9 mouse cellular contexts compared by ENCODE assay signal in genomic region chr7:55911371-55911770, GRCm38 (mm10). TPM values are rescaled to one million over a fixed set of nuclear protein-coding genes. Genes with fewer than 3 reads are reported as not detected.
DNase-seq lines count a peak whose midpoint lies in the region; ATAC-seq and TF ChIP-seq lines count a peak whose summit lies in the region.
"Had no signal": no experiment of that assay in that cellular context is flagged by ENCODE, and none has a peak within 500 bp of the region (broad histone marks: within the 10 kb centered on the region; RNA-seq: fewer than 3 reads in every experiment).

No protein-coding gene starts in this region.

- H3K9ac ChIP-seq in forebrain, embryonic 11.5 days (ENCODE audit: low read length), result no peak overlapping the region

- H3K36me3 ChIP-seq in heart, embryonic 10.5 days, result peaks cover 90% of the 10 kb centered on the region
- H3K36me3 ChIP-seq in small intestine, adult 2 months (ENCODE audit: control insufficient read depth, insufficient read depth, low read length), result peaks cover 45% of the 10 kb centered on the region
- peaks cover 7% of the 10 kb centered on the region; the same call in 1 of the 2 replicates for H3K36me3 ChIP-seq in forebrain, embryonic 11.5 days (ENCODE audit: control insufficient read depth, insufficient read depth, low read length)

- H3K4me3 ChIP-seq in heart, embryonic 10.5 days, result no peak overlapping the region
- H3K4me3 ChIP-seq in small intestine, adult 2 months (ENCODE audit: low read depth, low read length), result no peak overlapping the region
- H3K4me3 ChIP-seq in forebrain, embryonic 11.5 days (ENCODE audit: low read depth, low read length), result no peak overlapping the region
- H3K4me3 ChIP-seq: hindbrain, embryonic 10.5 days had no signal

- H3K27me3 ChIP-seq in heart, embryonic 10.5 days (ENCODE audit: insufficient read depth, poor library complexity, severe bottlenecking), result no peaks in the 10 kb centered on the region
- no peaks in the 10 kb centered on the region for H3K27me3 ChIP-seq in small intestine, adult 2 months (ENCODE audit: control insufficient read depth, insufficient read depth, low read length)
- H3K27me3 ChIP-seq in forebrain, embryonic 11.5 days (ENCODE audit: control insufficient read depth, insufficient read depth, low read length), result no peaks in the 10 kb centered on the region

- DNase-seq in heart, adult 8-10 months (ENCODE audit: low spot score), result peak; percentile 36
- DNase-seq in heart, embryonic 10.5 days (ENCODE audit: low spot score), result no peak
- DNase-seq in ovary, adult 18-20 months (ENCODE audit: low spot score), result peak; percentile 3
- no peak for DNase-seq in ovary, postnatal 10 days (ENCODE audit: low spot score)
- DNase-seq in forebrain, embryonic 11.5 days (ENCODE audit: low spot score), result no peak
- DNase-seq: cerebellum, adult 18-20 months had no signal

- TF ChIP-seq CTCF in small intestine, adult 2 months (IDR thresholded peaks at IDR 0.05; ENCODE audit: extremely low read depth, insufficient read length, insufficient replicate concordance, low read depth, low read length), result no peak

- no peaks in the 10 kb centered on the region for H3K9me3 ChIP-seq in heart, embryonic 10.5 days
- H3K9me3 ChIP-seq in forebrain, embryonic 11.5 days (ENCODE audit: control insufficient read depth, low read length), result no peaks in the 10 kb centered on the region
- H3K9me3 ChIP-seq: hindbrain, embryonic 10.5 days had no signal

- 88% methylated on average over 8 of the region's 8 CpGs for WGBS in heart, embryonic 10.5 days
- WGBS in small intestine, adult 2 months, result 50% methylated on average over 8 of the region's 8 CpGs
- 89% methylated on average over 8 of the region's 8 CpGs for WGBS in forebrain, embryonic 11.5 days

- peak; percentile 70 for ATAC-seq in inflammation-experienced regulatory T-cells, adult 6 months
- ATAC-seq in forebrain, embryonic 11.5 days (replicated peaks; ENCODE audit: low FRiP score), result no peak

- H3K27ac ChIP-seq in heart, embryonic 10.5 days, result no peak overlapping the region
- H3K27ac ChIP-seq in small intestine, adult 2 months (ENCODE audit: insufficient read depth, low read depth, low read length), result peak overlapping the region; percentile 96
- no peak overlapping the region for H3K27ac ChIP-seq in forebrain, embryonic 11.5 days (ENCODE audit: low read depth, low read length)
- H3K27ac ChIP-seq: hindbrain, embryonic 10.5 days had no signal

- no peak for TF ChIP-seq POLR2A in small intestine, adult 2 months (IDR thresholded peaks at IDR 0.05; ENCODE audit: low read depth, low read length)

- H3K4me2 ChIP-seq in forebrain, embryonic 11.5 days (ENCODE audit: low read depth, low read length, severe bottlenecking), result no peak overlapping the region

- no peaks in the 10 kb centered on the region for H3K4me1 ChIP-seq in heart, embryonic 10.5 days
- peaks cover 9% of the 10 kb centered on the region; the same call in 1 of the 2 replicates for H3K4me1 ChIP-seq in small intestine, adult 2 months (ENCODE audit: control insufficient read depth, insufficient read depth, insufficient read length, low read length)
- no peaks in the 10 kb centered on the region for H3K4me1 ChIP-seq in forebrain, embryonic 11.5 days (replicated peaks; ENCODE audit: control insufficient read depth, insufficient read depth, low read length)
- H3K4me1 ChIP-seq: hindbrain, embryonic 10.5 days had no signal

RNA-seq across cellular contexts. Expression of gene Nipa2, which starts 50.9 kb away (rescaled TPM):
- total RNA-seq in heart, adult 8-10 months (2022), result 10 to 100 TPM; 31.8 to 36.3 (median 33.3) TPM
- polyA plus RNA-seq in heart, embryonic 10.5 days (2016; fragmentation: Nextera tagmentation; extraction: Ambion mirVana), result 41.3 and 45.2 TPM in 2 replicates
- polyA plus RNA-seq in inflammation-experienced regulatory T-cells, adult 6 months (2017; shearing (Covaris generic)), result 10 to 100 TPM; 14.3 to 29.1 (median 17.8) TPM
- polyA plus RNA-seq in small intestine, adult 2 months (2012; rRNA removed), result 28.3 and 44.3 TPM in 2 replicates
- polyA plus RNA-seq in forebrain, embryonic 11.5 days (2014; fragmentation: Nextera tagmentation; extraction: Ambion mirVana), result 49.9 and 51.5 TPM in 2 replicates

Comparison
In these comparisons a context has a peak if more than half of its experiments do, and no peak if none do; other contexts are left out.
1. DNase-seq: peak in heart, adult 8-10 months (single experiment) and ovary, adult 18-20 months (single experiment); none in heart, embryonic 10.5 days (single experiment), ovary, postnatal 10 days (single experiment) and forebrain, embryonic 11.5 days (single experiment).